16 mouse cellular contexts compared by ENCODE assay signal in the genomic region with DNA sequence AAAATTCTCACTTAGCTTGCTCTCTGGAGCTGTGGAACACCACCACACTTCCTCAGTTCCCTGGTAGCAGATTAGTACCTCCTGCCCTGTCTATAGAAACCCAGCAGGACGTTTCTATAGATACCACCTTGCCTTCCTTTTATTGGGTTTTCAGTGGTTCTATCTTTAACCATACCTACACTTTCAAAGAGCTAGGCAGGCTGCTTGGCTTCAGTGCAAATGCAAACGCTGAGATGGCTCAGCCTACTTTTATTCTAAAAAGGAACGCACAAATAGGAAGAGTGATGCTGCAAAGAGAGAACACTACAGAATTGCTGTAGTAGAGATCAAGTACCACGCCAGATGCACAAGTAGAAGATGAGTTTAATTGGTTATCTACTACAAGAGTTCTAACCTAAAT.
"Had no signal": no experiment of that assay in that cellular context is flagged by ENCODE, and none has a peak within 500 bp of the region (broad histone marks: within the 10 kb centered on the region; RNA-seq: fewer than 3 reads in every experiment).

No protein-coding gene starts in this region.

- H3K4me2 ChIP-seq: lung, embryonic 14.5 days; midbrain, embryonic 12.5 days; midbrain, embryonic 15.5 days; stomach, embryonic 15.5 days had no signal

- H3K4me1 ChIP-seq: midbrain, embryonic 12.5 days; midbrain, embryonic 15.5 days; stomach, embryonic 15.5 days had no signal

- ATAC-seq: intestine, embryonic 16.5 days; liver, postnatal 0 days; lung, postnatal 0 days; midbrain, embryonic 15.5 days had no signal

- H3K36me3 ChIP-seq: midbrain, embryonic 12.5 days; midbrain, embryonic 15.5 days; stomach, embryonic 15.5 days had no signal

- H3K27ac ChIP-seq: liver, embryonic 14.5 days; macrophage; midbrain, embryonic 12.5 days; midbrain, embryonic 15.5 days; stomach, embryonic 15.5 days had no signal

- H3K9me3 ChIP-seq: midbrain, embryonic 12.5 days; midbrain, embryonic 15.5 days; stomach, embryonic 15.5 days had no signal

- H3K27me3 ChIP-seq: midbrain, embryonic 12.5 days; midbrain, embryonic 15.5 days; stomach, embryonic 15.5 days had no signal

- H3K9ac ChIP-seq: liver, embryonic 14.5 days; liver, postnatal 0 days; lung, embryonic 14.5 days; midbrain, embryonic 12.5 days; midbrain, embryonic 15.5 days; stomach, embryonic 15.5 days had no signal

- H3K4me3 ChIP-seq: midbrain, embryonic 12.5 days; midbrain, embryonic 15.5 days; stomach, embryonic 15.5 days had no signal

- DNase-seq: kidney, adult 18-20 months; kidney, adult 9 months; kidney, postnatal 14 days; kidney, postnatal 4 days; liver, postnatal 0 days; lung, embryonic 14.5 days; right cerebral cortex, postnatal 14 days; spleen, adult 18-20 months; thymus, postnatal 36 days had no signal
